Mouse (Mus musculus) adrenal gland, postnatal 25 days (tissue): ENCODE measurements around the gene Stk39. TPM values are rescaled to one million over a fixed set of nuclear protein-coding genes. Genes with fewer than 3 reads are reported as not detected.

Source experiments
- DNase-seq: peaks from one replicate; pipeline ENCODE4 v3.0.0; 2021; ENCODE audit warnings: mixed read lengths
- total RNA-seq: library from RNA; stranded (reverse); gene quantifications from 2 replicates; pipeline ENCODE4 v1.2.3, GENCODE M21; 2021

The Stk39 gene
- total RNA-seq, 1 experiment from 2014 or later = 68.8 TPM

DNA sequence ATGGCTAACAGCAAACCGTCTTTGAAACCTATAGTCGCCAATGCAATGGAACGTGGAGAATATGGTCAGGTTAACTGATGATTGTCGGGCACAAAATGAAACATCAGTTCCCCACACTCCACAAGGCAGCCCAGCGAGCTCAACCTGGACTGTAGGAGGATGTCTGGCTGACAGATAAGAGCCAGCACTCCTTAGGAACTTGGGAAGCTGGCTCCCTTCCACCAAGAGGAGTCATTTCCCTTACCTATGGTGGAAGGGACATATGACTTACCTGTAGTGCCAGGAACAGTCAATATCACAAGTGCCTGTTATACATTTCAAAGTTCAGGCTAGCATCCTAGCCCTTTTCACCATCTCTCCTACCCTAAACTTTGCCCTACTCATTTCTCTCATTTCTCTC lies 14.0 kb downstream of the Stk39 start:
- no peak for DNase-seq

GRCm38 (mm10) chr2:68457455-68458032 lies 14.5 kb downstream of the Stk39 start:
- no peak for DNase-seq

DNA sequence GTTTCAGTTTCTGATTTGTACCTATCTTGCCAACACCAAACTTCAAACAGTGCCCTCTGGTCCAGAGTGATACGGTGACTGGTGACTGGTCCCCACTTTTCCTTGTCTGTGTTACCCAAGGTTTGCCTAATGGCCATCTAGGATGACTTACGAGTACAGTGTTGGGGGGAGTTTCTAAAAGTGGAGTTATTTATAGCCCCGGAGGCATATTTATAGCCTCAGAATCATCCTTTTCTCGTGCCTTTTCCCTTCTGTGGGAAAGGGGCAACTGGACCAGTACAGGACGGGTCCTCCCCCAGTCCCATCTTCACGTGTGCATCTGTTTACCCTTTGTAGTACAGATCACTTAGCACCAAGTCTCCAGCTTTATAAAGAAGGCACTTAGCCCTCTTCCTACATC lies 15.2 kb downstream of the Stk39 start:
- no peak for DNase-seq

GRCm38 (mm10) chr2:68452379-68452778 lies 19.7 kb downstream of the Stk39 start:
- DNase-seq = peak; percentile 81

- DNase-seq = no peak
Observed at GRCm38 (mm10) chr2:68448035-68448434, 24.0 kb downstream of the Stk39 start.

GRCm38 (mm10) chr2:68443141-68443540 lies 28.9 kb downstream of the Stk39 start:
- peak; percentile 26 for DNase-seq

DNA sequence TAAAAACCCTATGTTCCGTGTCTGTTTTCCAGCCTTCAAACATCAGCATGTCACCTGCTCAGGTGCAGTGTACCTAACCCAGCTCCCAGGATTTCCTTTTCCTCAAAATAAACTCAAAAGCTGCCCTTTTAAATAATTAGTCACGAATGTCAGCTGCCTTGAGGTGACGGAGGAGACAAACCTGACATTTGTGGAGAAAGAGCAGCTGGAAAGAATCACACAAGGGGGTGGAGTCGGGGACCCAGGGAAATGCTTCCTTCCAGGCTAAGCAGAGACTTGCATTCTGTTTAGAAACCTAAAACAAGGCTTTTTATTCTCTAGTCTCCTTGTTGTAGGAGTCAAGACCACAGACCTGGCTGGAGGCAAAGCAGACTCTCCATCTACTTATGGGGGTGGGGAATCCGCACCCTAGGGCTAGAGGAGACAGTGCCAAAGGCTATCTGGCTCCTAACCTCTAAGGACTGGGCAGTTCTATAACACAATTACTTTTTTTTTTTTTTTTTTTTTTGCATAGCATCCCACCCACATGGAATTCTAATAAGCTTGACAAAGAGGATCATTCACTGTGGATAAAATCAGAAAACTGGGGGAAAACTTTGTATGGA lies 29.9 kb downstream of the Stk39 start:
- DNase-seq = no peak

GRCm38 (mm10) chr2:68439614-68440013 lies 32.5 kb downstream of the Stk39 start:
- DNase-seq = no peak

- no peak for DNase-seq
Observed at GRCm38 (mm10) chr2:68437920-68438319, 34.1 kb downstream of the Stk39 start.

DNA sequence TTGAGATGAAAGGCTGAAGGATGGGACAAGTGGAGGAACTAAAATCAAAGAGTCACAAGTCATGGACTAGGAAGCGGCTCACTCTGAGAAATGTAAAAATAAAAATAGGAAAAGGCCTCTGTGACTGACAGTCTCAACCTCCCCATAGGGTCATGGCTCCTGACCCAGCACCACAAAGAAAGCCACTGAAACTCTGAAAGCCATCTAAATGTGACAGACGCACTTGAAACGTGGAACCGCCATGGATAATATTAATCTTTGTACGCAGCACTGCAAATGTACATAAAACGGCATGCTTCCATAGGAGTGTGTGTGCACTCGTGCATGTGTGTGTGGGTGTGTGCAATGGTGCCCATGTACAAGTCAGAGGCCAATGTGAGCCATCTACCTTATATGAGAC lies 34.9 kb downstream of the Stk39 start:
- no peak for DNase-seq

DNA sequence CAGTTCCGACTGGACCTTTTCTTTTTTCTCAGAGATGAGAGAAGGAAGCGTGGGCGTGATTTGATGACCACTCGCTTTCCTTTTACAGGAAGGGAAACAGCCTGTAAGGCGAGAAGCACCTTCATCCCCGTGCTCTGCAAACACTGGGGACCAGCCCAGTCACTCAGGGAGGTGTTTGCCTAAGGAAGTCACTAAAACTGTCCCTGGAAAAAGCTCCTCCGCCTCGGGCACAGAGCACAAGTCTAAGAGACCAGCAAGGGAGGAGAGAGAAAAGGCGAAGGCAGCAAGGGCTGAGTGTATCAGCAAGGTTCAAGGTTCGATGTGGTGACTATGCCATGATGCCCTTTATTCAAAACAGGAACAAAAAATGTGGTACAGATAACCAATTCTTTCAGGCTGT lies 35.8 kb downstream of the Stk39 start:
- no peak for DNase-seq

- DNase-seq = no peak
Observed at GRCm38 (mm10) chr2:68435494-68436255, 36.4 kb downstream of the Stk39 start.

DNA sequence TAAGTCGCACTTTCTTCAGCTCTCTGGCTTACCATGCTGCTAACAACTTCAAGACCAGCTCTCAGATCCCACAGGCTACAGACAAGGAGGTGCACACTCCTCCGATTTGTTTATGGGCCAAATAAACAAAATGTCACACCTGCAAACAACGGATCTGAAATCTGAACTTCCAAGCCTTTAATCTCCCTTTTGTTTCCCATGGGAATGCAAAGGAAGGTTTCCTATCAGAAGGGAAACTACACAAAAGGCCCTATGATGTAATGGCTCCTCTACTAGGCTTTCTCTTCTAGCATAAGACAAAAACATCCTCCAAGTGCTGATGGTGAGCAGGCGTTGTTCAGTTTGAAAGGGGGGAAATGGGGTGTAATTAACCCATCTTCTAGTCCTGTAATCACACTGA lies 37.1 kb downstream of the Stk39 start:
- no peak for DNase-seq

- DNase-seq = no peak
Observed at GRCm38 (mm10) chr2:68434576-68434975, 37.5 kb downstream of the Stk39 start.

GRCm38 (mm10) chr2:68433736-68434312 lies 38.2 kb downstream of the Stk39 start:
- no peak for DNase-seq

DNA sequence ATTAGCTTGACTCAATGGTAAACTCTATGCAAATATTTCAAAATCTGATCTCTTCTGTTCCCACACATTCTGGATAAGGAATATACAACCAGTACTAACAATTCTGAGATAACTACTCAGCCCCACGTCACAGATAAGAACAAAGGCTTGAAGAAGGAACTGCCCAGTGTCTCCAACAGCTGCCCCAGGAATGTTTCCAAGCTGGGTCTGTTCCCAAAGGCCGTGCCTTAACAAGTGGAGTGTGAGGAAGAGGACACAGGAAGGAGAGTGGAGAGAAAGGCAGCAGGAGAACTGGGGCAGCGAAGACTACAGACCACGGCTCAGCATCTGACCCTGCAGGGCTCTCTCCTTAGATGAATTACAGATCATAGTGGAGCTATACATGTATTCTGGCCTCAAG lies 39.2 kb downstream of the Stk39 start:
- no peak for DNase-seq

DNA sequence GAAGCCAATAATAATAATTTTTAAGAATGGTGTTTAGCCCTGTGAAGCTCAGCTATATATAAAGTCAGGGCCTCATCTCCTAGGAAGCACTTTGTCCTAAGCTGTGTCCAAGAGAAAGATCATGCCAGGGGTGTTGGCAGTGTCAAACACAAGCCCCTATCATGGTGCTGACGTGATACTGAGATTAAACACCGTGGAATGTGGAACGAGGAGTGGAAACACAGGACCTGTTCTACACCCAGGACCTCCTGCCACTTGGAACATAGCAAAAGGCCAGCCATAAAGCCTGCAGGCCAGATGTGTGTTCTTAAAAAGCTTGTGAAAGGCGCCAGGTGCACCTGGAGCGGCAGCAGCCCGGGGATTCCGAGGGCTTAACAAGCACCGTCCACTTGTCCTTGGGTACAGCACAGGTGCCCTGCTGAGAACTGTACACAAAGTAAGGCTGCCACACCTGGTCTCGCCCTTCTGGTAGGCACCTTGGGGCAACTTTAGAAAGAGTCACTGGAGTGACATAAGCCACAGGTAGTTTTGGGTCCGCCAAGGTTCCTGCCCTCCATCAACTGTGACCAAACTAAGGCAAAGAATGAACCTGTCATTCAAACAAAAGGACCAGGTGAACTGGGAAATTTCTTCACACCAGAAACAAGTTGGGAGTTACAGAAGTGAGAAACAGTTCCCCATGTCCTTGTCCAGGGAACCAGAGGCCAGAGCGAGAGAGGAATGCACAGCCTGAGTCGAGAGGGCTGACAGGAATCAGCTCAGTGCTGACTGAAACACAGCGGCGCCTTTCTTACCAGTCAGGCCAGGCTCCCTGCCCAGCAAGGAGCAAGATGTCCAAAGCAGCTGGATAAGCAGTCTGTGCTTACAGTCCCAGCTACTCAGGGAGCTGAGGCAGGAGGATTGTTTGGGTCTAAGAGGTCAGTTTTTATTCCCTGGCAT lies 40.8 kb downstream of the Stk39 start:
- no peak for DNase-seq

DNA sequence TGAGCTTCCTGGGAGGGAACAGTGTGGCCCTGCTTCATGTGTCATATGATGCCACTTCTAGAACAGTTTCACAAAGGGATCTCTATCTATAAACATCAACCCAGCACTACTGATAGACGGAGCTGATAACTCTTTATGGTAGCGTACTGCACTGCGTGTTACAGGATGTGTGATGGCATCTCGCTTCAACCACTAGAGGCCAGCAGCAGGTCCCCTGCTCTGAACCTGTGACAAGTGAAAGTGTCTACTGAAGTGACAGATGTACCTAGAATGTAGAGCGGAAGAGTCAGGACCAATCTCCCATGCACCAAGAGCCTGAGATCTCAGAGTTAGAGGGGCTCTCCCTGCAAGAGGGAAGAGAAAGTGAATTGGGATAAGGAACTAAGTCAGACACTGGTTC lies 41.6 kb downstream of the Stk39 start:
- no peak for DNase-seq

GRCm38 (mm10) chr2:68429436-68429835 lies 42.6 kb downstream of the Stk39 start:
- DNase-seq = no peak

- no peak for DNase-seq
Observed at GRCm38 (mm10) chr2:68426977-68427577, 45.0 kb downstream of the Stk39 start.

DNA sequence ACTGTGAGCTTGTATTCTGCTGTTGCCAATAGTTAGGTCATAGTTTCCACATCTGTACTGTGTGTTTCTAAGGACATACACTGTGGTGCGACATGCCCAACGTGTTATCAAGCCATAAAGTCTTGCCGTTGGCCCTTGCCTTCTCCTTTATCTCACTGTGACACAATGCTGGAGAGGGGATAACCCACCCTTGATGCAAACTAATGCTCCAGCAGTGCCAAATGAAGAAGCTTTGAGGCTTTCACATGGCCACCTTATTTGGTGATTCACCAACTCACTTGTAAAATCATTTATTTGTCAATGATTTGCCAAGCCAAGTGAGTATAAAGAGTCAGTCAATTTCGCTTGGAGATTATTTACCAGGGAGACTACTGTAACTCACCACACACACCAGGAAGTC lies 46.0 kb downstream of the Stk39 start:
- DNase-seq = no peak

DNA sequence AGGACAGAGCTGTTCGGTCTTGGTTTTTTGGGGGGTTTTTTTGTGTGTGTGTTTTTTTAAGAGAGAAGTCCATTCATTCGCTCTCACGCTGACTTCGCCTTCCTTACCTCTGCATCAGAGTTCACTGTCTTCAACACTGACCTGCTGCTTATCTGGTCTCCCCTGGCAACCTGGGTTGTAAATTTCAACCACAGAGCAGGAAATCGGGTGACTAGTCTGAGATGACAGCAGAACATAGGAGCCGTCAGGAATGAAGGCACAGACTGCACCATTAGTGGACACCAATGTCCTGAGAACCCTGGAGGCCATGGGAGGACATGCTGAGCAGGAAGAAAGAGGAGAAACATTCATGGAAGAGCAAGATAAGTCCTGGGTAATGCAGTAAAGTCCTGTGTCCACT lies 51.1 kb downstream of the Stk39 start:
- DNase-seq = no peak
